17 mouse cellular contexts compared by ENCODE assay signal in genomic region chr2:128304063-128304712, GRCm38 (mm10).
DNase-seq lines count a peak whose midpoint lies in the region; ATAC-seq lines count a peak whose summit lies in the region.
"Had no signal": no experiment of that assay in that cellular context is flagged by ENCODE, and none has a peak within 500 bp of the region (broad histone marks: within the 10 kb centered on the region; RNA-seq: fewer than 3 reads in every experiment).

No protein-coding gene starts in this region.

- H3K4me1 ChIP-seq in hindbrain, embryonic 13.5 days (replicated peaks): peaks cover 9% of the 10 kb centered on the region
- H3K4me1 ChIP-seq in hindbrain, embryonic 12.5 days: no peaks in the 10 kb centered on the region
- peaks cover 8% of the 10 kb centered on the region for H3K4me1 ChIP-seq in midbrain, embryonic 12.5 days
- H3K4me1 ChIP-seq: neural tube, embryonic 12.5 days had no signal

- no peaks in the 10 kb centered on the region for H3K36me3 ChIP-seq in hindbrain, embryonic 13.5 days
- no peaks in the 10 kb centered on the region for H3K36me3 ChIP-seq in hindbrain, embryonic 12.5 days
- H3K36me3 ChIP-seq in midbrain, embryonic 12.5 days: no peaks in the 10 kb centered on the region
- H3K36me3 ChIP-seq: neural tube, embryonic 12.5 days had no signal

- peak; percentile 23 for DNase-seq in embryo, embryonic 11 days
- DNase-seq in embryo, embryonic 10 days (ENCODE audit: low spot score): no peak
- DNase-seq in retina, embryonic 14.5 days (ENCODE audit: low spot score): peak; percentile 47
- DNase-seq in thymus, postnatal 0 days (ENCODE audit: low spot score): no peak
- DNase-seq in B cell, adult 2 months: no peak
- DNase-seq: adrenal gland, adult 2 months; cerebellum, adult 11 months; cerebellum, postnatal 25 days; heart, adult 11 months; heart, postnatal 10 days; kidney, adult 9 months; layer of hippocampus, postnatal 36 days; lung, adult 2 months had no signal

- WGBS in hindbrain, embryonic 13.5 days: 17% methylated on average over 12 of the region's 12 CpGs
- 20% methylated on average over 12 of the region's 12 CpGs for WGBS in hindbrain, embryonic 12.5 days
- WGBS in midbrain, embryonic 12.5 days: 5% methylated on average over 12 of the region's 12 CpGs

- no peaks in the 10 kb centered on the region for H3K9me3 ChIP-seq in hindbrain, embryonic 13.5 days
- H3K9me3 ChIP-seq in hindbrain, embryonic 12.5 days (replicated peaks): no peaks in the 10 kb centered on the region
- no peaks in the 10 kb centered on the region for H3K9me3 ChIP-seq in midbrain, embryonic 12.5 days
- H3K9me3 ChIP-seq: neural tube, embryonic 12.5 days had no signal

- H3K4me2 ChIP-seq in hindbrain, embryonic 13.5 days: peak overlapping the region; percentile 23
- no peak overlapping the region for H3K4me2 ChIP-seq in hindbrain, embryonic 12.5 days (replicated peaks)
- peak overlapping the region; percentile 34 for H3K4me2 ChIP-seq in midbrain, embryonic 12.5 days (replicated peaks)
- H3K4me2 ChIP-seq: neural tube, embryonic 12.5 days had no signal

- H3K9ac ChIP-seq in hindbrain, embryonic 13.5 days: no peak overlapping the region
- no peak overlapping the region for H3K9ac ChIP-seq in hindbrain, embryonic 12.5 days
- no peak overlapping the region for H3K9ac ChIP-seq in midbrain, embryonic 12.5 days (replicated peaks)
- H3K9ac ChIP-seq: neural tube, embryonic 12.5 days had no signal

- 0 out of 2 replicates have a peak, but pooled peaks cover 2% of the 10 kb centered on the region for H3K27me3 ChIP-seq in hindbrain, embryonic 13.5 days
- no peaks in the 10 kb centered on the region for H3K27me3 ChIP-seq in hindbrain, embryonic 12.5 days
- peaks cover 12% of the 10 kb centered on the region; the same call in 1 of the 2 replicates for H3K27me3 ChIP-seq in midbrain, embryonic 12.5 days
- H3K27me3 ChIP-seq: neural tube, embryonic 12.5 days had no signal

- no peak overlapping the region for H3K27ac ChIP-seq in hindbrain, embryonic 13.5 days
- no peak overlapping the region for H3K27ac ChIP-seq in hindbrain, embryonic 12.5 days
- no peak overlapping the region for H3K27ac ChIP-seq in midbrain, embryonic 12.5 days (replicated peaks)
- H3K27ac ChIP-seq: neural tube, embryonic 12.5 days had no signal

- H3K4me3 ChIP-seq in hindbrain, embryonic 13.5 days: no peak overlapping the region
- H3K4me3 ChIP-seq in hindbrain, embryonic 12.5 days: no peak overlapping the region
- H3K4me3 ChIP-seq in midbrain, embryonic 12.5 days: no peak overlapping the region
- H3K4me3 ChIP-seq: neural tube, embryonic 12.5 days had no signal

- peak; percentile 52; the same call in 1 of the 2 replicates for ATAC-seq in hindbrain, embryonic 13.5 days (ENCODE audit: low FRiP score)
- no peak for ATAC-seq in hindbrain, embryonic 12.5 days (ENCODE audit: low FRiP score)
- ATAC-seq in midbrain, embryonic 12.5 days (ENCODE audit: low FRiP score, low read depth): no peak

Comparison
In these comparisons a context has a peak if more than half of its experiments do, and no peak if none do; other contexts are left out.
1. DNase-seq: peak in embryo, embryonic 11 days (single experiment) and retina, embryonic 14.5 days (single experiment); none in embryo, embryonic 10 days (single experiment), thymus, postnatal 0 days (single experiment) and B cell, adult 2 months (0 of 2).